Comparison of ENCODE assay signal across 9 mouse cellular contexts in genomic region chr9:57162496-57162895, GRCm38 (mm10). TPM values are rescaled to one million over a fixed set of nuclear protein-coding genes. Genes with fewer than 3 reads are reported as not detected.
DNase-seq lines count a peak whose midpoint lies in the region; ATAC-seq and TF ChIP-seq lines count a peak whose summit lies in the region.
"Had no signal": no experiment of that assay in that cellular context is flagged by ENCODE, and none has a peak within 500 bp of the region (broad histone marks: within the 10 kb centered on the region; RNA-seq: fewer than 3 reads in every experiment).

No protein-coding gene starts in this region.

- 0 out of 2 replicates have a peak, but pooled peaks cover 4% of the 10 kb centered on the region for H3K27me3 ChIP-seq in liver, embryonic 12.5 days (replicated peaks)
- no peaks in the 10 kb centered on the region for H3K27me3 ChIP-seq in liver, embryonic 11.5 days (replicated peaks; ENCODE audit: control insufficient read depth, insufficient read depth, low read length)
- no peaks in the 10 kb centered on the region for H3K27me3 ChIP-seq in myocyte (ENCODE audit: control insufficient read depth, insufficient read depth, insufficient read length)
- H3K27me3 ChIP-seq in heart, embryonic 10.5 days (ENCODE audit: insufficient read depth, poor library complexity, severe bottlenecking) = no peaks in the 10 kb centered on the region
- H3K27me3 ChIP-seq: limb, embryonic 15.5 days had no signal

- ATAC-seq in liver, embryonic 12.5 days = no peak
- ATAC-seq in liver, embryonic 11.5 days (replicated peaks; ENCODE audit: low FRiP score) = no peak

- no peak for TF ChIP-seq POLR2A in myocyte (IDR thresholded peaks at IDR 0.05; ENCODE audit: insufficient read length, low read depth)

- H3K79me2 ChIP-seq in myocyte (ENCODE audit: control insufficient read depth, insufficient read depth) = no peaks in the 10 kb centered on the region

- no peak overlapping the region for H3ac ChIP-seq in myocyte (ENCODE audit: control insufficient read depth, insufficient read length)

- H3K27ac ChIP-seq in liver, embryonic 12.5 days = no peak overlapping the region
- no peak overlapping the region for H3K27ac ChIP-seq in liver, embryonic 11.5 days (ENCODE audit: low read depth, low read length)
- H3K27ac ChIP-seq in heart, embryonic 10.5 days = no peak overlapping the region
- H3K27ac ChIP-seq: limb, embryonic 15.5 days had no signal

- peak overlapping the region; percentile 3; the same call in 1 of the 2 replicates for H3K9ac ChIP-seq in liver, embryonic 12.5 days
- no peak overlapping the region for H3K9ac ChIP-seq in liver, embryonic 11.5 days (ENCODE audit: low read depth, low read length)
- H3K9ac ChIP-seq: limb, embryonic 15.5 days had no signal

- H3K9me3 ChIP-seq in liver, embryonic 12.5 days (replicated peaks) = no peaks in the 10 kb centered on the region
- H3K9me3 ChIP-seq in liver, embryonic 11.5 days (ENCODE audit: control insufficient read depth, low read length) = no peaks in the 10 kb centered on the region
- H3K9me3 ChIP-seq in heart, embryonic 10.5 days = no peaks in the 10 kb centered on the region
- H3K9me3 ChIP-seq: limb, embryonic 15.5 days had no signal

- H3K4me3 ChIP-seq in liver, embryonic 12.5 days = no peak overlapping the region
- no peak overlapping the region for H3K4me3 ChIP-seq in liver, embryonic 11.5 days (ENCODE audit: low read depth, low read length)
- H3K4me3 ChIP-seq in myocyte = no peak overlapping the region
- H3K4me3 ChIP-seq in heart, embryonic 10.5 days = no peak overlapping the region
- H3K4me3 ChIP-seq: limb, embryonic 15.5 days had no signal

- H3K36me3 ChIP-seq in liver, embryonic 12.5 days = no peaks in the 10 kb centered on the region
- no peaks in the 10 kb centered on the region for H3K36me3 ChIP-seq in liver, embryonic 11.5 days (ENCODE audit: control insufficient read depth, insufficient read depth, low read length)
- H3K36me3 ChIP-seq in myocyte (ENCODE audit: control insufficient read depth, insufficient read depth) = no peaks in the 10 kb centered on the region
- no peaks in the 10 kb centered on the region for H3K36me3 ChIP-seq in heart, embryonic 10.5 days
- H3K36me3 ChIP-seq: limb, embryonic 15.5 days had no signal

- H3K4me1 ChIP-seq in liver, embryonic 12.5 days = peaks cover 10% of the 10 kb centered on the region
- H3K4me1 ChIP-seq in liver, embryonic 11.5 days (replicated peaks; ENCODE audit: control insufficient read depth, insufficient read depth, low read length) = peaks cover 2% of the 10 kb centered on the region
- H3K4me1 ChIP-seq in heart, embryonic 10.5 days = peaks cover 9% of the 10 kb centered on the region

- no peak overlapping the region for H3K4me2 ChIP-seq in liver, embryonic 12.5 days
- H3K4me2 ChIP-seq in liver, embryonic 11.5 days = no peak overlapping the region
- H3K4me2 ChIP-seq in myocyte (ENCODE audit: low read depth) = peak overlapping the region; percentile 10
- H3K4me2 ChIP-seq: limb, embryonic 15.5 days had no signal

- no peak for DNase-seq in liver, embryonic 11.5 days (ENCODE audit: low spot score)
- peak; percentile 24 for DNase-seq in Muller cell, postnatal 12 days (ENCODE audit: inconsistent ontology term)
- peak; percentile 14 for DNase-seq in embryo, embryonic 9.5 days (ENCODE audit: extremely low spot score)
- no peak for DNase-seq in ovary, postnatal 10 days (ENCODE audit: low spot score)
- no peak for DNase-seq in heart, embryonic 10.5 days (ENCODE audit: low spot score)
- DNase-seq: right cerebral cortex, adult 18-20 months had no signal

- 13% methylated on average over 3 of the region's 3 CpGs for WGBS in liver, embryonic 12.5 days (ENCODE audit: insufficient replicate concordance)
- WGBS in liver, embryonic 11.5 days = 18% methylated on average over 3 of the region's 3 CpGs
- WGBS in heart, embryonic 10.5 days = 5% methylated on average over 3 of the region's 3 CpGs

TF ChIP-seq in myocyte, 11 proteins besides CTCF, POLR2A, EP300 and RAD21:
- TF ChIP-seq USF1 (IDR thresholded peaks at IDR 0.05; ENCODE audit: low read depth) (peak; percentile 94), POLR2AphosphoS2 (IDR thresholded peaks at IDR 0.05; ENCODE audit: insufficient read length, low read depth) (no peak), MYOG (IDR thresholded peaks at IDR 0.05; ENCODE audit: control insufficient read depth in 1 of 3, insufficient read depth in 1 of 3, insufficient read length in 2 of 3, low read depth in 2 of 3) (no peak), E2F4 (IDR thresholded peaks at IDR 0.05; ENCODE audit: insufficient read depth) (no peak), TCF12 (IDR thresholded peaks at IDR 0.05; ENCODE audit: insufficient read depth, poor library complexity, severe bottlenecking) (no peak), MAX (IDR thresholded peaks at IDR 0.05; ENCODE audit: low read depth) (no peak), CEBPB (IDR thresholded peaks at IDR 0.05; ENCODE audit: insufficient read depth, poor library complexity, severe bottlenecking) (no peak), MYOD1 (IDR thresholded peaks at IDR 0.05; ENCODE audit: control insufficient read depth in 1 of 3, insufficient read length in 2 of 3, low read depth in 2 of 3) (no peak), SRF (IDR thresholded peaks at IDR 0.05; ENCODE audit: control insufficient read depth, insufficient read length, low read depth) (no peak)
TF ChIP-seq in myocyte: peak in this region for 1.

RNA-seq across cellular contexts. Expression of gene Commd4, which starts 4.4 kb away (rescaled TPM):
- polyA plus RNA-seq in liver, embryonic 12.5 days (2016; fragmentation: Nextera tagmentation; extraction: Ambion mirVana) = 62.8 and 64.2 TPM in 2 replicates
- polyA plus RNA-seq in liver, embryonic 11.5 days (2014; fragmentation: Nextera tagmentation; extraction: Ambion mirVana) = 94.4 and 96.7 TPM in 2 replicates
- polyA plus RNA-seq in myocyte (2012; fragmentation: generic; extraction: Trizol) = 57.3 TPM
- 79.9 and 92.8 TPM in 2 replicates for polyA plus RNA-seq in heart, embryonic 10.5 days (2016; fragmentation: Nextera tagmentation; extraction: Ambion mirVana)

RNA-seq across cellular contexts. Expression of gene Neil1, which starts 14.4 kb away (rescaled TPM):
- polyA plus RNA-seq in liver, embryonic 12.5 days (2016; fragmentation: Nextera tagmentation; extraction: Ambion mirVana) = 2.2 and 2.5 TPM in 2 replicates
- 4.1 and 4.5 TPM in 2 replicates for polyA plus RNA-seq in liver, embryonic 11.5 days (2014; fragmentation: Nextera tagmentation; extraction: Ambion mirVana)
- polyA plus RNA-seq in myocyte (2012; fragmentation: generic; extraction: Trizol) = 12.7 TPM
- polyA plus RNA-seq in heart, embryonic 10.5 days (2016; fragmentation: Nextera tagmentation; extraction: Ambion mirVana) = 4.5 TPM in 2 replicates

RNA-seq across cellular contexts. Expression of gene Man2c1, which starts 32.0 kb away (rescaled TPM):
- 31.5 and 35.4 TPM in 2 replicates for polyA plus RNA-seq in liver, embryonic 12.5 days (2016; fragmentation: Nextera tagmentation; extraction: Ambion mirVana)
- 45.0 and 47.7 TPM in 2 replicates for polyA plus RNA-seq in liver, embryonic 11.5 days (2014; fragmentation: Nextera tagmentation; extraction: Ambion mirVana)
- 55.4 TPM for polyA plus RNA-seq in myocyte (2012; fragmentation: generic; extraction: Trizol)
- 73.7 and 78.3 TPM in 2 replicates for polyA plus RNA-seq in heart, embryonic 10.5 days (2016; fragmentation: Nextera tagmentation; extraction: Ambion mirVana)

Comparison
In these comparisons a context has a peak if more than half of its experiments do, and no peak if none do; other contexts are left out.
1. DNase-seq: peak in Muller cell, postnatal 12 days (single experiment) and embryo, embryonic 9.5 days (single experiment); none in liver, embryonic 11.5 days (single experiment), ovary, postnatal 10 days (single experiment) and heart, embryonic 10.5 days (single experiment).